Mouse (Mus musculus): ENCODE measurements at regions not wholly inside any gene's neighbourhood (a gene's known extent, or its start where the extent isn't known, plus 50 kb on each side); places are given as distances from the start of the nearest gene placed in this dataset.

GRCm38 (mm10) chr5:7779827-7780226, 180.4 kb upstream of the Steap4 start:
- no peak for DNase-seq (ENCODE audit: low read depth, low spot score)

GRCm38 (mm10) chr5:7782235-7782634, 178.0 kb upstream of the Steap4 start:
- no peak for DNase-seq (ENCODE audit: low read depth, low spot score)

- no peak for DNase-seq (ENCODE audit: low read depth, low spot score)
Observed at GRCm38 (mm10) chr5:7788406-7788805, 171.9 kb upstream of the Steap4 start.

GRCm38 (mm10) chr5:7789126-7789525, 171.1 kb upstream of the Steap4 start:
- no peak for DNase-seq (ENCODE audit: low read depth, low spot score)

- DNase-seq (ENCODE audit: low read depth, low spot score): peak; percentile 23
Observed at GRCm38 (mm10) chr5:7820592-7820991, 139.7 kb upstream of the Steap4 start.

- DNase-seq (ENCODE audit: low read depth, low spot score): no peak
Observed at GRCm38 (mm10) chr5:7821700-7822099, 138.6 kb upstream of the Steap4 start.

- no peak for DNase-seq (ENCODE audit: low read depth, low spot score)
Observed at GRCm38 (mm10) chr5:7829618-7830017, 130.6 kb upstream of the Steap4 start.

GRCm38 (mm10) chr5:7833812-7834211, 126.4 kb upstream of the Steap4 start:
- DNase-seq (ENCODE audit: low read depth, low spot score): no peak

GRCm38 (mm10) chr5:7863047-7863446, 97.2 kb upstream of the Steap4 start:
- DNase-seq (ENCODE audit: low read depth, low spot score): no peak

- DNase-seq (ENCODE audit: low read depth, low spot score): no peak
Observed at GRCm38 (mm10) chr5:7866041-7866641, 94.1 kb upstream of the Steap4 start.

- DNase-seq (ENCODE audit: low read depth, low spot score): peak; percentile 22
Observed at GRCm38 (mm10) chr5:7899537-7899936, 60.7 kb upstream of the Steap4 start.
